Mouse (Mus musculus) midbrain, embryonic 14.5 days (tissue): ENCODE measurements at regions not wholly inside any gene's neighbourhood (a gene's known extent, or its start where the extent isn't known, plus 50 kb on each side); places are given as distances from the start of the nearest gene placed in this dataset.
A peak's percentile ranks its signal among the peaks of the same experiment; 100 is the strongest.
"Not testable (repeated sequence)": the region's sequence is repeated elsewhere in the genome, so short reads cannot be mapped to it uniquely, and the experiment has no call there.

Experiments used
- ATAC-seq: fragments of 200-750 bp; cut with Nextera tagmentation; 2 replicates; pipeline ENCODE4 v1.8.0; 2017; ENCODE audit warnings: moderate number of reproducible peaks, moderate library complexity; ENCODE audit not compliant: low FRiP score, low TSS enrichment
- DNase-seq: peaks from one replicate; pipeline ENCODE4 v3.0.0-alpha.2; 2015
- H3K27ac ChIP-seq: fragments of 300-500 bp; sonication (generic); replicated peaks from 2 replicates; pipeline ENCODE4 v1.5.1; 2014; ENCODE audit warnings: mild to moderate bottlenecking, low read depth, low read length, moderate library complexity
- H3K27me3 ChIP-seq: fragments of 300-500 bp; sonication (generic); 2 replicates; pipeline ENCODE4 v1.6.1; 2014; ENCODE audit warnings: low read length, control low read depth, mixed read lengths; ENCODE audit not compliant: control insufficient read depth, insufficient read depth
- H3K36me3 ChIP-seq: fragments of 300-500 bp; sonication (generic); 2 replicates; pipeline ENCODE4 v1.6.1; 2014; ENCODE audit warnings: low read length, control low read depth; ENCODE audit not compliant: control insufficient read depth, insufficient read depth
- H3K4me1 ChIP-seq: fragments of 300-500 bp; sonication (generic); 2 replicates; pipeline ENCODE4 v1.6.1; 2014; ENCODE audit warnings: mild to moderate bottlenecking, antibody characterized with exemption, low read length, control low read depth; ENCODE audit not compliant: control insufficient read depth, insufficient read depth
- H3K4me2 ChIP-seq: fragments of 300-500 bp; sonication (generic); 2 replicates; pipeline ENCODE4 v1.6.1; 2014; ENCODE audit warnings: mild to moderate bottlenecking, low read length, moderate library complexity
- H3K4me3 ChIP-seq: fragments of 300-500 bp; sonication (generic); replicated peaks from 2 replicates; pipeline ENCODE4 v1.5.1; 2014; ENCODE audit warnings: low read depth, low read length
- H3K9ac ChIP-seq: fragments of 300-500 bp; sonication (generic); replicated peaks from 2 replicates; pipeline ENCODE4 v1.6.1; 2014; ENCODE audit warnings: mild to moderate bottlenecking, low read length, moderate library complexity
- H3K9me3 ChIP-seq: fragments of 300-500 bp; sonication (generic); 2 replicates; pipeline ENCODE4 v1.6.1; 2016; ENCODE audit warnings: low read length, control low read depth, mixed read lengths; ENCODE audit not compliant: control insufficient read depth
- WGBS: fragments of 180-500 bp; shearing (Covaris S2); extraction: QIAGEN DNeasy Blood & Tissue Kit; methylation state at CpG from one replicate; pipeline ENCODE4 v1.1.7; 2014; 5-methylcytosine and 5-hydroxymethylcytosine counted together

DNA sequence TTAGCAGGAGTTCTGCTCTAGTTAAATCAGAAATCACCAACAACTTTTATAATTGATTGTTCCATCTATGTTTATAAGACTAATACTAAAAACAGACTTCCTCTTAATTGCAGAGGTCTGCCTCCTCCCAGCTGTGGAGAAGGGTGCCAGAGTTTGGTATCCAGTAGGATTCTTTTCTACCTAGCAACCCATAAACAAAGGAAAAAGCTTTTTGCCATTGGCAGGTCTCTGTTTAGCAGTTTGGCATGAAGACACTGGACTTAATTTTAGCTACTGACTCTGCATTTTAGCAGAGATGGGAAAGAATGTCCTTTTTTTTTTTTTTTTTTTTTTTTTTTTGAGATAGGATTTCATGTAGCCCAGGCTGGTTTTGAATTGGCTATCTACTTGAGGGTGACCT is 1628.4 kb downstream of the A830018L16Rik start:
- H3K27me3 ChIP-seq = no peaks in the 10 kb centered on the region
- no peak overlapping the region for H3K27ac ChIP-seq
- ATAC-seq = no peak
- H3K9ac ChIP-seq = no peak overlapping the region
- H3K4me2 ChIP-seq = no peak overlapping the region
- H3K9me3 ChIP-seq = no peaks in the 10 kb centered on the region
- DNase-seq = no peak
- no peaks in the 10 kb centered on the region for H3K36me3 ChIP-seq
- H3K4me1 ChIP-seq = no peaks in the 10 kb centered on the region
- no peak overlapping the region for H3K4me3 ChIP-seq

DNA sequence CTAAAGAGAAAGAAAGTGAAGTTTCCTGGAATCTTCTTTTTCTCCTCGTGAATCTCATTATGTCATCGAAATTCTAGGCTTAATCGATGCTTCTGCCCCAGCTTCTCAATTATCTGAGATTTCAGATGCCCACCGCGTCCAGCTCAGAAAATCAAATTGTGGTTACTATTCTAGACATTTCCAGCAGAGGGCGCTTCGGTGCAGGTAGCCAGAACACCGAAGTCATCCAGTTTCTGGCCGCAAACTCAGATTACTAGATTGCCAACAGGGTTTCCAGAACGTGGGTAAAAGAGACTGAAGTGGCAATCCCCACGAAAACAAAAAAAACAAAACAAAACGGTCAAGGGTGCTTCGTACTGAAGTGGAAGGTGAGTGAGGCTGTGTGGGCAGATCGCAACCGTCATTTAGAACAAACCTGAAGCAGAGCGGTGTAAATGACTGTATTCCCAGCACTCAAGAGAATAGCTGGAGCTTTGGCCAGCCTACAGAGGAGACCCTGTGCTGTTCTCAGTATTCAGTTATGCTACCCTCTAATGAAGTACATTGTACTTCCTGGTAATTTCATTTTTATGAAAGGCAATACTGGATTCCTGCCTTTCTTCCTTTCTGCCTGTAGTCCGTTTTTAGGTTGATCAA is 1636.4 kb downstream of the A830018L16Rik start:
- ATAC-seq (no peak), DNase-seq (peak; percentile 85)
- Histone ChIP-seq H3K4me2 (peak overlapping the region; percentile 27), H3K27ac (no peak overlapping the region), H3K9ac (no peak overlapping the region), H3K9me3 (no peaks in the 10 kb centered on the region), H3K27me3 (no peaks in the 10 kb centered on the region), H3K4me1 (no peaks in the 10 kb centered on the region), H3K4me3 (no peak overlapping the region), H3K36me3 (no peaks in the 10 kb centered on the region)
- WGBS = 19% methylated on average over 17 of the region's 17 CpGs

DNA sequence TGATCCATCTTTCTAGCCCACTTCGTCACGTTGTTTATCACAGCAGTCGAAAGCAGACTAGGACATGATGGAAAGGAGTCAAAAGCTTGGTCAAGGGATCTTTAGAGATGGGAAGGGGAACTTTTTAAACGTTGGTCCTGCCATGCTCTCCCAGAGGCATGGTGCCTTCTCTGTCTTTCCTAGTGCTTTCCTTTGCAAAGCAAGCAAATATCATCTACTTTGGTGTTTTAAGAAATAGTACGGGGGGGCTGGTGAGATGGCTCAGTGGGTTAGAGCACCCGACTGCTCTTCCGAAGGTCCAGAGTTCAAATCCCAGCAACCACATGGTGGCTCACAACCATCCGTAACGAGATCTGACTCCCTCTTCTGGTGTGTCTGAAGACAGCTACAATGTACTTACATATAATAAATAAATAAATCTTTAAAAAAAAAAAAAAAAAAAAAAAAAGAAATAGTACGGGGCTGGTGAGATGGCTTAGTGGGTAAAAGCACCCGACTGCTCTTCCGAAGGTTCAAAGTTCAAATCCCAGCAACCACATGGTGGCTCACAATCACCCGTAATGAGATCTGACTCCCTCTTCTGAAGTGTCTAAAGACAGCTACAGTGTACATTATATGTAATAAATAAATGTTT is 1637.6 kb downstream of the A830018L16Rik start:
- not testable (repeated sequence) for DNase-seq, H3K27ac ChIP-seq, H3K4me3 ChIP-seq, H3K4me2 ChIP-seq, H3K9ac ChIP-seq, H3K9me3 ChIP-seq, ATAC-seq, H3K4me1 ChIP-seq, H3K36me3 ChIP-seq, H3K27me3 ChIP-seq
- WGBS = 72% methylated on average over 11 of the region's 13 CpGs

DNA sequence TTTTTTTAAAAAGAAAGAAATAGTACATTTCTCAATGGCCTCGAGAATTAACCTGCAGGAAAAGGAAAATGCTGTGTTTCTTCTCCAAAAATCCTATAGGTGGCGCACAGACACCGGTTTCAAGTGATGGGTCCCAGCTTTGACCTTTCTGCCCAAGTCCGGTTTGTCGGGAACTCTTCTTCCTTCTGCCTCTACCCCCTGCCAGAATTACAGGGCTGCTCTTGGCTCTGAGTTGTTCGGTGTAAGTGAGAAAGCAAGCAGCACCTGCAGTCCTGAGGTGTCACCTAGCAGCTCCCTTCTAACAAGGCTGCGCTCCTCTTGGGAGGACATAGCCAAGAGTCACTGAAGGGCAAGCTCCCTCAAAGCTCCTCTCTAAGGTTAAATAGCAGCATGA is 1638.2 kb downstream of the A830018L16Rik start:
- Histone ChIP-seq H3K27me3 (no peaks in the 10 kb centered on the region), H3K4me3 (no peak overlapping the region), H3K36me3 (no peaks in the 10 kb centered on the region), H3K9ac (no peak overlapping the region), H3K4me1 (no peaks in the 10 kb centered on the region), H3K27ac (no peak overlapping the region), H3K4me2 (no peak overlapping the region), H3K9me3 (no peaks in the 10 kb centered on the region)
- peak; percentile 76 for DNase-seq
- 11% methylated on average over 7 of the region's 7 CpGs for WGBS
- no peak; the same call in 1 of the 2 replicates for ATAC-seq

DNA sequence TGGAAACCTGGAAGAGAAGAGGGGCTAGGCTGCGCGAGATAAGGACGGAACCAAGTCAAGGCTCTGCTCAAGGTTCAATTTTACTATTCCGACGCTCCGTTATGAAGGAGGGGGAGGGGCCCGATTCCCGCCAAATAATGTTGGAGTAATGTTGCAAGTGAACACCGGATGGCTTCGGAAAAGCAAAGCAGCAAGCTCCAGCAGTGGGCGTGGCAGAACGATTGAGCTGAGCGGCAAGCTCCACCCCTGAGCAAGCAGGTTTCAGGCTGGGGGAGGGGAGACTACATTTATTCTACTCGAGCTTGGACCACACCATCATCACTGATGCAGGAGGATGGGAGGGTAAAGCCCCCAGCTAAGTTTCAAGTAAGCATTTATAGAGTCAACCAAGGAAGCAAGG is 1643.8 kb downstream of the A830018L16Rik start:
- H3K4me3 ChIP-seq = no peak overlapping the region
- no peaks in the 10 kb centered on the region for H3K27me3 ChIP-seq
- H3K9ac ChIP-seq = no peak overlapping the region
- no peaks in the 10 kb centered on the region for H3K9me3 ChIP-seq
- no peak overlapping the region for H3K4me2 ChIP-seq
- H3K4me1 ChIP-seq = no peaks in the 10 kb centered on the region
- H3K36me3 ChIP-seq = no peaks in the 10 kb centered on the region
- H3K27ac ChIP-seq = no peak overlapping the region
- ATAC-seq (no peak), DNase-seq (no peak)
- 30% methylated on average over 14 of the region's 14 CpGs for WGBS

DNA sequence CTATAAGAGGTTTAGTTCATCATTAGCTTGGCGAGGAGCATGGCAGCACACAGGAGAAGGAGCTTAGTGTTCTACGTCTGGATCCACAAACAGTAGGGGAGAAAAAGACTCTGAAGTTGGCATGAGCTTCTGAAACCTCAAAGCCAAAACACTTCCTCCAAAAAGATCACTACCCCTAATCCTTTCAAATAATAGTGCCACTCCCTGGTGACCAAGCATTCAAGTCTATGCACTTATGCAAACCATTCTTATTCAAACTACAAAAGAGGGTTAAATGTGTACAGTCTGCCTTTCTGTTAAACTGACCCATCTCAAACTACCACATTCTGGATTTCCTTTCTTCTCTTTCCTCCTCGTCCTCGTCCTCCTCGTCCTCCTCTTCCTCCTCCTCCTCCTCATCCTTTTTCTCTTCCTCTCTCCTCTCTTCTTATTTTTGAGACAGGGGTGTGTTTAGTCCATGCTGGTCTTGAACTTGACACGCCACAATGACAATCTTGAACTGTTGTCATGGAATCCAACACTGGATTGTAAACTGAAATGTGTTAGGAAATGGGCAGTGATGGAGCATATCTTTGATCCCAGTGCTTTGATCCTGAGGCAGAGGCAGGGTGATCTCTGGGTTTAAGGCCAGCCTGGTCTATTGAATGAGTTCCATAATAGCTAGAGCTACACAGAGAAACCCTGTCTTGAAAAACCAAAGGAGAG is 1645.9 kb downstream of the A830018L16Rik start:
- H3K9ac ChIP-seq = no peak overlapping the region
- ATAC-seq = no peak
- no peak for DNase-seq
- H3K27me3 ChIP-seq = no peaks in the 10 kb centered on the region
- no peaks in the 10 kb centered on the region for H3K9me3 ChIP-seq
- H3K27ac ChIP-seq = no peak overlapping the region
- H3K36me3 ChIP-seq = no peaks in the 10 kb centered on the region
- no peaks in the 10 kb centered on the region for H3K4me1 ChIP-seq
- WGBS = 77% methylated on average over 6 of the region's 6 CpGs
- H3K4me3 ChIP-seq = no peak overlapping the region
- no peak overlapping the region for H3K4me2 ChIP-seq
